21 mouse cellular contexts compared by ENCODE assay signal in the genomic region with DNA sequence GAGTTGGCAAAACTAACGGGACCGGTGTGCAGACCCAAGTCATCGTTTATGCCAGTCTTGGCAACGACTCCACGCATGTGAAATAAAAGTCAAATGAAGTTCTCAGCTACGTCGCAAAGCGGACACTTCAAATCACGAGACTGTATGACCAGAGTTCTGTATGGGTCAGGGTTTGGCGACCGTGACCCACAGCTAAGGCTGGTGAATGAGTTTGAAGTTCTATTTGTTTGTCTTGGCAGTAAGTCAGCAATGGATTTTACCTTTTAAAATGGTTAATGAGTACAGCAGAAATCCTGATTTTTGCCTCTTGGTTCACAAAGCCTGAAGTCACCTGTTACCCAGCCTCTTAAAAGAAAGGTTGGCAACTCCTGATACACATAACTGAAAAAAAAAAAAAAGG. TPM values are rescaled to one million over a fixed set of nuclear protein-coding genes. Genes with fewer than 3 reads are reported as not detected.
DNase-seq lines count a peak whose midpoint lies in the region; ATAC-seq and TF ChIP-seq lines count a peak whose summit lies in the region.
"Had no signal": no experiment of that assay in that cellular context is flagged by ENCODE, and none has a peak within 500 bp of the region (broad histone marks: within the 10 kb centered on the region; RNA-seq: fewer than 3 reads in every experiment).

No protein-coding gene starts in this region.

- H3K4me2 ChIP-seq in forebrain, embryonic 16.5 days (ENCODE audit: low read length) = no peak overlapping the region
- no peak overlapping the region for H3K4me2 ChIP-seq in forebrain, embryonic 14.5 days (ENCODE audit: low read length)
- no peak overlapping the region for H3K4me2 ChIP-seq in liver, embryonic 12.5 days
- H3K4me2 ChIP-seq in liver, embryonic 13.5 days = no peak overlapping the region
- no peak overlapping the region for H3K4me2 ChIP-seq in midbrain, postnatal 0 days (ENCODE audit: low read depth, low read length, poor library complexity, severe bottlenecking)
- H3K4me2 ChIP-seq: heart, embryonic 15.5 days; midbrain, embryonic 12.5 days; neural tube, embryonic 12.5 days had no signal

- TF ChIP-seq CTCF in midbrain, postnatal 0 days (IDR thresholded peaks at IDR 0.05) = no peak

- peaks cover 14% of the 10 kb centered on the region for H3K4me1 ChIP-seq in forebrain, embryonic 16.5 days (replicated peaks; ENCODE audit: control insufficient read depth, insufficient read depth, low read length)
- no peaks in the 10 kb centered on the region for H3K4me1 ChIP-seq in forebrain, embryonic 14.5 days (ENCODE audit: control insufficient read depth, insufficient read depth, low read length)
- H3K4me1 ChIP-seq in liver, embryonic 12.5 days = no peaks in the 10 kb centered on the region
- H3K4me1 ChIP-seq in liver, embryonic 13.5 days (replicated peaks) = no peaks in the 10 kb centered on the region; the same call in 1 of the 2 replicates
- no peaks in the 10 kb centered on the region for H3K4me1 ChIP-seq in midbrain, postnatal 0 days (ENCODE audit: insufficient read depth, low read length)

- no peak overlapping the region for H3K4me3 ChIP-seq in forebrain, embryonic 16.5 days (replicated peaks; ENCODE audit: low read length)
- H3K4me3 ChIP-seq in forebrain, embryonic 14.5 days (ENCODE audit: low read depth, low read length) = no peak overlapping the region
- no peak overlapping the region for H3K4me3 ChIP-seq in liver, embryonic 12.5 days
- no peak overlapping the region for H3K4me3 ChIP-seq in liver, embryonic 13.5 days (replicated peaks)
- no peak overlapping the region for H3K4me3 ChIP-seq in midbrain, postnatal 0 days (ENCODE audit: low read depth, low read length)
- H3K4me3 ChIP-seq: heart, embryonic 15.5 days; midbrain, embryonic 12.5 days; neural tube, embryonic 12.5 days had no signal

- DNase-seq in forebrain, embryonic 14.5 days (ENCODE audit: low spot score) = no peak
- DNase-seq in liver = no peak
- DNase-seq in liver, embryonic 13.5 days = no peak
- DNase-seq in lung, postnatal 36 days = peak; percentile 28
- no peak for DNase-seq in midbrain, postnatal 0 days (ENCODE audit: low spot score)
- DNase-seq in left cerebral cortex, postnatal 36 days (ENCODE audit: low spot score in 2 of 2) = no peak
- DNase-seq: adrenal gland, postnatal 14 days; cerebellum, adult 11 months; cerebellum, postnatal 14 days; embryo, embryonic 11 days; forebrain, postnatal 0 days; gastrocnemius, postnatal 36 days had no signal

- intact Hi-C loops in left cerebral cortex, postnatal 36 days (cut with DNase I) = no loop called here

- H3K36me3 ChIP-seq in forebrain, embryonic 16.5 days (ENCODE audit: control insufficient read depth, insufficient read depth) = peaks cover 17% of the 10 kb centered on the region
- peaks cover 46% of the 10 kb centered on the region for H3K36me3 ChIP-seq in forebrain, embryonic 14.5 days (ENCODE audit: control insufficient read depth, insufficient read depth, low read length)
- H3K36me3 ChIP-seq in liver, embryonic 12.5 days = 0 out of 2 replicates have a peak, but pooled peaks cover 4% of the 10 kb centered on the region
- no peaks in the 10 kb centered on the region for H3K36me3 ChIP-seq in liver, embryonic 13.5 days
- peaks cover 43% of the 10 kb centered on the region for H3K36me3 ChIP-seq in midbrain, postnatal 0 days (ENCODE audit: insufficient read depth, low read length)

- no peaks in the 10 kb centered on the region for H3K27me3 ChIP-seq in forebrain, embryonic 16.5 days (replicated peaks; ENCODE audit: control insufficient read depth, insufficient read depth, low read length)
- no peaks in the 10 kb centered on the region for H3K27me3 ChIP-seq in forebrain, embryonic 14.5 days (replicated peaks; ENCODE audit: control insufficient read depth, insufficient read depth, low read length)
- peaks cover 8% of the 10 kb centered on the region; the same call in 1 of the 2 replicates for H3K27me3 ChIP-seq in liver, embryonic 12.5 days (replicated peaks)
- H3K27me3 ChIP-seq in liver, embryonic 13.5 days = no peaks in the 10 kb centered on the region
- no peaks in the 10 kb centered on the region for H3K27me3 ChIP-seq in midbrain, postnatal 0 days (ENCODE audit: insufficient read depth, low read length)
- H3K27me3 ChIP-seq: midbrain, embryonic 12.5 days; neural tube, embryonic 12.5 days had no signal

- H3K9me3 ChIP-seq in forebrain, embryonic 16.5 days (ENCODE audit: control insufficient read depth, low read length) = no peaks in the 10 kb centered on the region
- no peaks in the 10 kb centered on the region for H3K9me3 ChIP-seq in forebrain, embryonic 14.5 days (replicated peaks; ENCODE audit: control insufficient read depth, low read length)
- no peaks in the 10 kb centered on the region for H3K9me3 ChIP-seq in liver, embryonic 12.5 days (replicated peaks)
- H3K9me3 ChIP-seq in liver, embryonic 13.5 days (replicated peaks) = no peaks in the 10 kb centered on the region
- H3K9me3 ChIP-seq in midbrain, postnatal 0 days (ENCODE audit: low read length) = no peaks in the 10 kb centered on the region
- H3K9me3 ChIP-seq: heart, embryonic 15.5 days; midbrain, embryonic 12.5 days; neural tube, embryonic 12.5 days had no signal

- no peak overlapping the region for H3K9ac ChIP-seq in forebrain, embryonic 16.5 days (replicated peaks; ENCODE audit: low read depth, low read length)
- no peak overlapping the region for H3K9ac ChIP-seq in forebrain, embryonic 14.5 days (ENCODE audit: low read length)
- H3K9ac ChIP-seq in liver, embryonic 12.5 days = no peak overlapping the region
- no peak overlapping the region for H3K9ac ChIP-seq in liver, embryonic 13.5 days
- H3K9ac ChIP-seq in midbrain, postnatal 0 days (replicated peaks; ENCODE audit: low read length, poor library complexity, severe bottlenecking) = no peak overlapping the region
- H3K9ac ChIP-seq: forebrain, postnatal 0 days; heart, embryonic 15.5 days; midbrain, embryonic 12.5 days; neural tube, embryonic 12.5 days had no signal

- ATAC-seq in forebrain, embryonic 16.5 days = no peak
- ATAC-seq in forebrain, embryonic 14.5 days = no peak
- ATAC-seq in liver, embryonic 12.5 days = no peak
- ATAC-seq in liver, embryonic 13.5 days (ENCODE audit: low read depth) = peak; percentile 55; the same call in 1 of the 2 replicates
- ATAC-seq in midbrain, postnatal 0 days (ENCODE audit: low FRiP score) = no peak
- ATAC-seq: CD4-positive, CD25-positive, alpha-beta regulatory T cell, adult 4 months; forebrain, postnatal 0 days; hindbrain, embryonic 16.5 days; intestine, embryonic 16.5 days had no signal

- H3K27ac ChIP-seq in forebrain, embryonic 16.5 days (ENCODE audit: low read length) = peak overlapping the region; percentile 14; the same call in 1 of the 2 replicates
- no peak overlapping the region for H3K27ac ChIP-seq in forebrain, embryonic 14.5 days (ENCODE audit: low read depth, low read length)
- peak overlapping the region; percentile 31; the same call in 1 of the 2 replicates for H3K27ac ChIP-seq in liver, embryonic 12.5 days
- H3K27ac ChIP-seq in liver, embryonic 13.5 days = peak overlapping the region; percentile 64
- H3K27ac ChIP-seq in midbrain, postnatal 0 days (ENCODE audit: low read depth, low read length) = no peak overlapping the region
- H3K27ac ChIP-seq: heart, embryonic 15.5 days; midbrain, embryonic 12.5 days; neural tube, embryonic 12.5 days; stomach, postnatal 0 days had no signal

- 77% methylated on average over 11 of the region's 11 CpGs for WGBS in forebrain, embryonic 16.5 days
- WGBS in forebrain, embryonic 14.5 days = 89% methylated on average over 11 of the region's 11 CpGs
- whole genome bisulfite sequencing in liver, embryonic 12.5 days (ENCODE audit: insufficient replicate concordance) = 76% methylated on average over 11 of the region's 11 CpGs
- WGBS in liver, embryonic 13.5 days (ENCODE audit: insufficient replicate concordance) = 68% methylated on average over 11 of the region's 11 CpGs
- 88% methylated on average over 11 of the region's 11 CpGs for WGBS in midbrain, postnatal 0 days

RNA-seq across cellular contexts. Expression of gene Pitpnb, which starts 42.1 kb away (rescaled TPM):
- 107 and 112 TPM in 2 replicates for polyA plus RNA-seq in forebrain, embryonic 16.5 days (2015; fragmentation: Nextera tagmentation; extraction: Ambion mirVana)
- 102 and 105 TPM in 2 replicates for polyA plus RNA-seq in forebrain, embryonic 14.5 days (2014; fragmentation: Nextera tagmentation; extraction: Ambion mirVana)
- 51.5 and 55.2 TPM in 2 replicates for polyA plus RNA-seq in liver, embryonic 12.5 days (2016; fragmentation: Nextera tagmentation; extraction: Ambion mirVana)
- polyA plus RNA-seq in liver, embryonic 13.5 days (2015; fragmentation: Nextera tagmentation; extraction: Ambion mirVana) = 41.1 and 51.0 TPM in 2 replicates
- total RNA-seq in midbrain, postnatal 0 days (2014; rRNA removed) = 9.4 and 12.8 TPM in 2 replicates
- 78.9 and 84.3 TPM in 2 replicates for polyA plus RNA-seq in midbrain, postnatal 0 days (2015; fragmentation: Nextera tagmentation; extraction: Ambion mirVana)
- 10 to 100 TPM; 84.4 to 86.0 TPM for total RNA-seq in left cerebral cortex, postnatal 36 days (2021)

Comparison
In these comparisons a context has a peak if more than half of its experiments do, and no peak if none do; other contexts are left out.
1. H3K27ac ChIP-seq: peak in forebrain, embryonic 16.5 days (single experiment), liver, embryonic 12.5 days (single experiment) and liver, embryonic 13.5 days (single experiment); none in forebrain, embryonic 14.5 days (single experiment) and midbrain, postnatal 0 days (single experiment).